Mouse (Mus musculus): Measurements from ENCODE around the gene Prdm11. TPM values are rescaled to one million over a fixed set of nuclear protein-coding genes. Genes with fewer than 3 reads are reported as not detected.

The Prdm11 gene
- polyA plus RNA-seq, 1 experiment = 2.6 TPM

GRCm38 (mm10) chr2:92982591-92983272, 63.2 kb downstream of the Prdm11 start:
- peaks cover 3% of the 10 kb centered on the region for H3K4me1 ChIP-seq (ENCODE audit: control insufficient read depth, insufficient read depth, insufficient read length, low read length)
- 67% methylated on average over 8 of the region's 8 CpGs for WGBS
- no peaks in the 10 kb centered on the region for H3K36me3 ChIP-seq (ENCODE audit: control insufficient read depth, insufficient read depth, low read length)
- no peak overlapping the region for H3K4me3 ChIP-seq (ENCODE audit: low read depth, low read length)
- no peaks in the 10 kb centered on the region for H3K27me3 ChIP-seq (ENCODE audit: control insufficient read depth, insufficient read depth, low read length)
- no peak overlapping the region for H3K27ac ChIP-seq (ENCODE audit: insufficient read depth, low read depth, low read length)
- no peak for TF ChIP-seq CTCF (IDR thresholded peaks at IDR 0.05; ENCODE audit: extremely low read depth, insufficient read length, insufficient replicate concordance, low read depth, low read length)
- no peak for TF ChIP-seq POLR2A (IDR thresholded peaks at IDR 0.05; ENCODE audit: low read depth, low read length)

- H3K4me1 ChIP-seq (ENCODE audit: control insufficient read depth, insufficient read depth, insufficient read length, low read length) = peaks cover 3% of the 10 kb centered on the region; the same call in 1 of the 2 replicates
- no peak for TF ChIP-seq POLR2A (IDR thresholded peaks at IDR 0.05; ENCODE audit: low read depth, low read length)
- no peak overlapping the region for H3K4me3 ChIP-seq (ENCODE audit: low read depth, low read length)
- 70% methylated on average over 10 of the region's 10 CpGs for WGBS
- H3K27ac ChIP-seq (ENCODE audit: insufficient read depth, low read depth, low read length) = no peak overlapping the region
- no peaks in the 10 kb centered on the region for H3K36me3 ChIP-seq (ENCODE audit: control insufficient read depth, insufficient read depth, low read length)
- H3K27me3 ChIP-seq (ENCODE audit: control insufficient read depth, insufficient read depth, low read length) = no peaks in the 10 kb centered on the region
Observed at GRCm38 (mm10) chr2:92980165-92980564, 65.8 kb downstream of the Prdm11 start.

- WGBS = 83% methylated on average over 14 of the region's 14 CpGs
- no peak overlapping the region for H3K27ac ChIP-seq (ENCODE audit: insufficient read depth, low read depth, low read length)
- no peaks in the 10 kb centered on the region for H3K27me3 ChIP-seq (ENCODE audit: control insufficient read depth, insufficient read depth, low read length)
- no peaks in the 10 kb centered on the region for H3K36me3 ChIP-seq (ENCODE audit: control insufficient read depth, insufficient read depth, low read length)
- H3K4me1 ChIP-seq (ENCODE audit: control insufficient read depth, insufficient read depth, insufficient read length, low read length) = no peaks in the 10 kb centered on the region
- no peak overlapping the region for H3K4me3 ChIP-seq (ENCODE audit: low read depth, low read length)
- TF ChIP-seq POLR2A (IDR thresholded peaks at IDR 0.05; ENCODE audit: low read depth, low read length) = no peak
- no peak for TF ChIP-seq CTCF (IDR thresholded peaks at IDR 0.05; ENCODE audit: extremely low read depth, insufficient read length, insufficient replicate concordance, low read depth, low read length)
Observed at GRCm38 (mm10) chr2:92975031-92975790, 70.8 kb downstream of the Prdm11 start.

GRCm38 (mm10) chr2:92973646-92974045, 72.3 kb downstream of the Prdm11 start:
- TF ChIP-seq POLR2A (IDR thresholded peaks at IDR 0.05; ENCODE audit: low read depth, low read length) (no peak), CTCF (IDR thresholded peaks at IDR 0.05; ENCODE audit: extremely low read depth, insufficient read length, insufficient replicate concordance, low read depth, low read length) (no peak)
- H3K27ac ChIP-seq (ENCODE audit: insufficient read depth, low read depth, low read length) = no peak overlapping the region
- 96% methylated on average over 20 of the region's 20 CpGs for WGBS
- H3K4me1 ChIP-seq (ENCODE audit: control insufficient read depth, insufficient read depth, insufficient read length, low read length) = no peaks in the 10 kb centered on the region
- H3K36me3 ChIP-seq (ENCODE audit: control insufficient read depth, insufficient read depth, low read length) = no peaks in the 10 kb centered on the region
- H3K4me3 ChIP-seq (ENCODE audit: low read depth, low read length) = no peak overlapping the region
- H3K27me3 ChIP-seq (ENCODE audit: control insufficient read depth, insufficient read depth, low read length) = no peaks in the 10 kb centered on the region

GRCm38 (mm10) chr2:92972071-92972470, 73.9 kb downstream of the Prdm11 start:
- Histone ChIP-seq H3K27me3 (ENCODE audit: control insufficient read depth, insufficient read depth, low read length) (no peaks in the 10 kb centered on the region), H3K36me3 (ENCODE audit: control insufficient read depth, insufficient read depth, low read length) (no peaks in the 10 kb centered on the region), H3K27ac (ENCODE audit: insufficient read depth, low read depth, low read length) (no peak overlapping the region), H3K4me1 (ENCODE audit: control insufficient read depth, insufficient read depth, insufficient read length, low read length) (no peaks in the 10 kb centered on the region), H3K4me3 (ENCODE audit: low read depth, low read length) (no peak overlapping the region)
- TF ChIP-seq CTCF (IDR thresholded peaks at IDR 0.05; ENCODE audit: extremely low read depth, insufficient read length, insufficient replicate concordance, low read depth, low read length) = no peak
- TF ChIP-seq POLR2A (IDR thresholded peaks at IDR 0.05; ENCODE audit: low read depth, low read length) = no peak
- WGBS = 95% methylated on average over 17 of the region's 17 CpGs

GRCm38 (mm10) chr2:92971536-92971935, 74.4 kb downstream of the Prdm11 start:
- Histone ChIP-seq H3K36me3 (ENCODE audit: control insufficient read depth, insufficient read depth, low read length) (no peaks in the 10 kb centered on the region), H3K27ac (ENCODE audit: insufficient read depth, low read depth, low read length) (no peak overlapping the region), H3K4me3 (ENCODE audit: low read depth, low read length) (no peak overlapping the region), H3K4me1 (ENCODE audit: control insufficient read depth, insufficient read depth, insufficient read length, low read length) (no peaks in the 10 kb centered on the region), H3K27me3 (ENCODE audit: control insufficient read depth, insufficient read depth, low read length) (no peaks in the 10 kb centered on the region)
- 91% methylated on average over 8 of the region's 8 CpGs for WGBS
- TF ChIP-seq CTCF (IDR thresholded peaks at IDR 0.05; ENCODE audit: extremely low read depth, insufficient read length, insufficient replicate concordance, low read depth, low read length) (no peak), POLR2A (IDR thresholded peaks at IDR 0.05; ENCODE audit: low read depth, low read length) (no peak)

GRCm38 (mm10) chr2:92971069-92971468, 74.9 kb downstream of the Prdm11 start:
- no peaks in the 10 kb centered on the region for H3K27me3 ChIP-seq (ENCODE audit: control insufficient read depth, insufficient read depth, low read length)
- TF ChIP-seq POLR2A (IDR thresholded peaks at IDR 0.05; ENCODE audit: low read depth, low read length) = no peak
- no peak for TF ChIP-seq CTCF (IDR thresholded peaks at IDR 0.05; ENCODE audit: extremely low read depth, insufficient read length, insufficient replicate concordance, low read depth, low read length)
- no peak overlapping the region for H3K27ac ChIP-seq (ENCODE audit: insufficient read depth, low read depth, low read length)
- H3K4me3 ChIP-seq (ENCODE audit: low read depth, low read length) = no peak overlapping the region
- H3K4me1 ChIP-seq (ENCODE audit: control insufficient read depth, insufficient read depth, insufficient read length, low read length) = no peaks in the 10 kb centered on the region
- no peaks in the 10 kb centered on the region for H3K36me3 ChIP-seq (ENCODE audit: control insufficient read depth, insufficient read depth, low read length)
- 87% methylated on average over 9 of the region's 9 CpGs for WGBS

Measured in small intestine, adult 2 months (tissue).